Mouse (Mus musculus) liver, embryonic 11.5 days (tissue): ENCODE results near the gene Rfxap. TPM values are rescaled to one million over a fixed set of nuclear protein-coding genes. Genes with fewer than 3 reads are reported as not detected.

Experiments
- ATAC-seq: fragments of 200-750 bp; cut with Nextera tagmentation; replicated peaks from 2 replicates; pipeline ENCODE4 v1.8.0; 2017; ENCODE audit warnings: moderate number of reproducible peaks, mild to moderate bottlenecking, moderate TSS enrichment, moderate library complexity; ENCODE audit not compliant: low FRiP score
- DNase-seq: peaks from one replicate; pipeline ENCODE4 v3.0.0-alpha.2; 2017; ENCODE audit warnings: low spot score
- H3K27ac ChIP-seq: fragments of 300-500 bp; sonication (generic); 2 replicates; pipeline ENCODE4 v1.5.1; 2014; ENCODE audit warnings: mild to moderate bottlenecking, low read depth, low read length, control low read depth
- H3K27me3 ChIP-seq: fragments of 300-500 bp; sonication (generic); replicated peaks from 2 replicates; pipeline ENCODE4 v1.6.1; 2014; ENCODE audit warnings: low read length, mixed read lengths; ENCODE audit not compliant: control insufficient read depth, insufficient read depth
- H3K36me3 ChIP-seq: fragments of 300-500 bp; sonication (generic); 2 replicates; pipeline ENCODE4 v1.6.1; 2014; ENCODE audit warnings: mild to moderate bottlenecking, low read length, moderate library complexity, mixed read lengths; ENCODE audit not compliant: control insufficient read depth, insufficient read depth
- H3K4me1 ChIP-seq: fragments of 300-500 bp; sonication (generic); replicated peaks from 2 replicates; pipeline ENCODE4 v1.6.1; 2014; ENCODE audit warnings: low read length, mixed read lengths; ENCODE audit not compliant: control insufficient read depth, insufficient read depth
- H3K4me2 ChIP-seq: fragments of 300-500 bp; sonication (generic); 2 replicates; pipeline ENCODE4 v1.6.1; 2014; ENCODE audit warnings: mild to moderate bottlenecking, control low read depth, moderate library complexity
- H3K4me3 ChIP-seq: fragments of 300-500 bp; sonication (generic); 2 replicates; pipeline ENCODE4 v1.5.1; 2014; ENCODE audit warnings: low read depth, low read length, control low read depth
- H3K9ac ChIP-seq: fragments of 300-500 bp; sonication (generic); 2 replicates; pipeline ENCODE4 v1.6.1; 2014; ENCODE audit warnings: low read depth, low read length, control low read depth
- H3K9me3 ChIP-seq: fragments of 300-500 bp; sonication (generic); 2 replicates; pipeline ENCODE4 v1.6.1; 2016; ENCODE audit warnings: low read length, inconsistent platforms, mixed read lengths; ENCODE audit not compliant: control insufficient read depth
- WGBS: fragments of 180-500 bp; shearing (Covaris S2); extraction: QIAGEN DNeasy Blood & Tissue Kit; methylation state at CpG from one replicate; pipeline ENCODE4 v1.1.7; 2014; 5-methylcytosine and 5-hydroxymethylcytosine counted together
- polyA plus RNA-seq: library from polyadenylated mRNA; unstranded; fragments of >200 nt; fragmentation: Nextera tagmentation; extraction: Ambion mirVana; gene quantifications from 2 replicates; pipeline ENCODE4 v1.2.1, GENCODE M21; 2014

The Rfxap gene
- polyA plus RNA-seq, 1 experiment from 2014 or later, result 38.1 TPM

DNA sequence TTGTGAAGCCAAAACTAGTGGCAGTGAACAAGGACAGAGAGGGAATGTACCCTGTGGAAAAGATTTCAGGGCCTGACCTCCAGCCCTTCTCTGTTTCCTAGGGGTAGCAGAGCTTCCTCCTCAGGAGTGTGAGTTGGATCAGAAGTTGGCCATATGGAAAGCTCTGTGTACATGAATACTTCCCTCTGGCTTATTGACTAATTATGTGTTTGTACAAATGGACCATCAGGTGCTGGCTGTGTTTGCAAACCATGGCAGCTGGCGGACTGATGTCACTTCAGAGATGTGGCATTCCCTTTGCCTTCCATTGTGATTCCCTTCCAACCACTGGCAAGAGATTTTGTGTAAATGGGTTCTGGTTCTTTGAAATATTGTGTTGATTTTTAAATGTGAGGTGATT is 46.3 kb downstream of the Rfxap start:
- H3K4me2 ChIP-seq, result no peak overlapping the region
- no peak overlapping the region for H3K27ac ChIP-seq
- ATAC-seq (no peak), DNase-seq (no peak)
- H3K9ac ChIP-seq, result no peak overlapping the region
- peaks cover 5% of the 10 kb centered on the region; the same call in 1 of the 2 replicates for H3K4me1 ChIP-seq
- no peak overlapping the region for H3K4me3 ChIP-seq
- WGBS, result 80% methylated on average over 1 of the region's 1 CpGs
- peaks cover 2% of the 10 kb centered on the region; the same call in 1 of the 2 replicates for H3K27me3 ChIP-seq
- 0 out of 2 replicates have a peak, but pooled peaks cover 3% of the 10 kb centered on the region for H3K9me3 ChIP-seq
- no peaks in the 10 kb centered on the region for H3K36me3 ChIP-seq

- DNase-seq (no peak), ATAC-seq (no peak)
- Histone ChIP-seq H3K9me3 (0 out of 2 replicates have a peak, but pooled peaks cover 3% of the 10 kb centered on the region), H3K27me3 (peaks cover 10% of the 10 kb centered on the region), H3K9ac (no peak overlapping the region), H3K4me3 (no peak overlapping the region), H3K4me2 (no peak overlapping the region), H3K27ac (no peak overlapping the region), H3K4me1 (peaks cover 5% of the 10 kb centered on the region), H3K36me3 (no peaks in the 10 kb centered on the region)
- 59% methylated on average over 15 of the region's 15 CpGs for WGBS
These were observed 47.1 kb downstream of the Rfxap start for GRCm38 (mm10) chr3:54760321-54761115.

- no peak for DNase-seq
- no peak overlapping the region for H3K27ac ChIP-seq
- no peak overlapping the region for H3K4me2 ChIP-seq
- H3K27me3 ChIP-seq, result peaks cover 19% of the 10 kb centered on the region
- 0 out of 2 replicates have a peak, but pooled peaks cover 3% of the 10 kb centered on the region for H3K9me3 ChIP-seq
- 73% methylated on average over 9 of the region's 9 CpGs for WGBS
- no peak overlapping the region for H3K4me3 ChIP-seq
- no peaks in the 10 kb centered on the region for H3K36me3 ChIP-seq
- no peak for ATAC-seq
- no peak overlapping the region for H3K9ac ChIP-seq
- peaks cover 5% of the 10 kb centered on the region for H3K4me1 ChIP-seq
These were observed 48.4 kb downstream of the Rfxap start for GRCm38 (mm10) chr3:54759211-54759610.

GRCm38 (mm10) chr3:54757446-54757845 is 50.1 kb downstream of the Rfxap start:
- H3K4me1 ChIP-seq, result peaks cover 5% of the 10 kb centered on the region
- H3K4me3 ChIP-seq, result no peak overlapping the region
- no peaks in the 10 kb centered on the region for H3K36me3 ChIP-seq
- peaks cover 21% of the 10 kb centered on the region for H3K27me3 ChIP-seq
- DNase-seq (no peak), ATAC-seq (no peak)
- H3K9ac ChIP-seq, result no peak overlapping the region
- WGBS, result 85% methylated on average over 8 of the region's 8 CpGs
- H3K9me3 ChIP-seq, result 0 out of 2 replicates have a peak, but pooled peaks cover 2% of the 10 kb centered on the region
- no peak overlapping the region for H3K4me2 ChIP-seq
- H3K27ac ChIP-seq, result no peak overlapping the region

- peak overlapping the region; percentile 85 for H3K4me2 ChIP-seq
- H3K36me3 ChIP-seq, result no peaks in the 10 kb centered on the region
- H3K27me3 ChIP-seq, result peaks cover 21% of the 10 kb centered on the region
- H3K4me3 ChIP-seq, result peak overlapping the region; percentile 61
- no peak overlapping the region for H3K27ac ChIP-seq
- peaks cover 2% of the 10 kb centered on the region for H3K4me1 ChIP-seq
- WGBS, result 7% methylated on average over 11 of the region's 11 CpGs
- DNase-seq (no peak), ATAC-seq (no peak)
- no peaks in the 10 kb centered on the region for H3K9me3 ChIP-seq
- H3K9ac ChIP-seq, result no peak overlapping the region; the same call in 1 of the 2 replicates
These were observed 51.5 kb downstream of the Rfxap start for GRCm38 (mm10) chr3:54756058-54756457.

DNA sequence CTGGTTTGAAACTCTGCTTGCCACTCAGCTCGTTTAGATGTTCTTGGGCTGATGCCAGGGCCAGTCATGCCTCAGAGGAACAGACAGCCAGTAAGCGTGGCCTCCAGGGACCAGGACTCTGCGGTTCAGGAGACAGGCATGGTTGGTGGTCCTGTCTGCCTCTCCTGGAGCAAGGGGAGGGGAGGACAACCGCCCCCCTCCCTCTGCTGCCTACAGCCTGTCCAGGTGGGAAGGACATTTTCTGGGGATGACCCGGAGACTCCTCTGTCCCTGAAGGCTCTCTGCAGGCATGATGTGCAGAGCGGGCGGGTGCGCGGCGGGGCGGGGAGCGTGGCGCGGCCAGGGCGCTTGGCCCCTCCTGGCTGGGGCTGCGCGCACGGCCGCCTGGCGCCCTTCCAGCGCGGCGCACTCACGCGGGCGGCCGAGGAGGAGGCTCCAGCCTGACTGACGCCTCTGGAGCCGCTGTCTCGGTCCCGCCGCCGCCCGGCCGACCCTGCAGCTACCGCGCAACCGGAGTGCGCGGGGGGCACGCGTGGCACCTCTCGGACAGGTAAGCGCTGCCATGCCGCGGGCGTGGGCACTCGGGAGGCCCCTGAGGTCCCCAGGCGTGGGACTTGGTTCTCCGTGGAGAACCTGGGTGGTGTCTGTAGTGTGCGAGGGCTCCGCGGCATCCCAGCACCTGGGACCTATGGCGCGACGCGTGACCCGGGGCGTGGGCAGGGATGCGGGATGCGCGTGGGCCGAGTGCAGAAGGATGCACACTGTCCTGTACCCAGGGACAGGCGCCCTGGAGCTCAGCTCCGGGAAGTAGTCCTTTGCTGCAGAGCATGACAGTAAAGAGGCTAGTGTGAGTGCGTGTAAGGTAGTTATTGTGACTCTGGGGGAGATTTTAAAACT is 52.2 kb downstream of the Rfxap start, which contains the start of gene Smad9:
Gene Smad9 (plus strand): TSS at position 438 of the 897 bp plus-strand sequence.
- WGBS, result 2% methylated on average over 66 of the region's 66 CpGs
- peak within 1 kb of the TSS; percentile 52 for H3K27ac ChIP-seq
- H3K27me3 ChIP-seq, result peaks cover 21% of the 10 kb centered on the region
- no peaks in the 10 kb centered on the region; the same call in 1 of the 2 replicates for H3K4me1 ChIP-seq
- peak; percentile 56; the same call in 1 of the 2 replicates for ATAC-seq
- H3K9ac ChIP-seq, result peak within 1 kb of the TSS; percentile 43
- DNase-seq, result peak; percentile 42
- H3K9me3 ChIP-seq, result no peaks in the 10 kb centered on the region
- peaks cover 4% of the 10 kb centered on the region for H3K36me3 ChIP-seq
- H3K4me3 ChIP-seq, result peak within 1 kb of the TSS; percentile 61
- H3K4me2 ChIP-seq, result peak within 1 kb of the TSS; percentile 85

GRCm38 (mm10) chr3:54753411-54753810 is 54.2 kb downstream of the Rfxap start:
- no peaks in the 10 kb centered on the region for H3K9me3 ChIP-seq
- H3K27ac ChIP-seq, result no peak overlapping the region
- H3K36me3 ChIP-seq, result peaks cover 20% of the 10 kb centered on the region
- DNase-seq (no peak), ATAC-seq (no peak)
- WGBS, result 72% methylated on average over 4 of the region's 4 CpGs
- H3K4me2 ChIP-seq, result no peak overlapping the region
- H3K4me3 ChIP-seq, result no peak overlapping the region
- H3K9ac ChIP-seq, result no peak overlapping the region
- H3K27me3 ChIP-seq, result peaks cover 21% of the 10 kb centered on the region
- H3K4me1 ChIP-seq, result no peaks in the 10 kb centered on the region; the same call in 1 of the 2 replicates
